Mouse (Mus musculus) liver, embryonic 14.5 days (tissue): ENCODE data around the gene C130032M10Rik.

ENCODE experiments used
- CTCF ChIP-seq: IDR thresholded peaks from 2 replicates; pipeline ENCODE4 v1.5.1; 2016; ENCODE audit warnings: antibody characterized with exemption, low read depth, control low read depth
- EP300 ChIP-seq: IDR thresholded peaks from 2 replicates; pipeline ENCODE4 v1.6.1; 2016; ENCODE audit warnings: antibody characterized with exemption, low read depth

DNA sequence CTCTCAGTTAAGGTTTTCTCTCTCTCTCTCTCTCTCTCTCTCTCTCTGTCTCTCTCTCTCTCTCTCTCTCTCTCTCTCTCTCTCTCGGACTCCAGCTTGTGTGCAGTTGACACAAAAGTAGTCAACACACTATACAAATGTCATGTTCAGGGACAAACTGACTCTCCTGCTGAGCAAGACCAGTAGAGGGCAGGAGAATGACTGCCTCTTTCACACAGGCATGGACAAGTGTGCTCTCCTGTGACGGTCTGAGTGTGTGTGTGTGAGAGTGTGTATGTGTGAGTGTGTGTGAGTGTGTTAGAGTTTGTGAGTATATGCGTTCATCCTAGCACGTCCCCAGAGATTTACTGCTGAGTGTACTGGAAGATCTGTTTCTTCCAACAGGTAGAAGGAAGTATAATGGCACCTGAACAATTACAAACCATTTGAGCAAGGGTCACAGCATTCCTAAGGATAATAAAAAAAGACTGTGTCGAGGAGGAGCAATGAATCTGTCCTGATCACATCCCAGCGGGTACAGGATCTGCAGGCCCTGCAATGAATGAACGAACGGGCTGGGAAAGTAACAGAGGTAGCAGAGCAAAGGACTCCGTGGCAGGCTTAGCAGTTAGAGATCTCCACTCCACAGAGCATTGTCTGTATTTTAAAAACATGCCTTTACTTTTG lies 3.4 kb downstream of the C130032M10Rik start:
- TF ChIP-seq CTCF: peak; percentile 47
- no peak for TF ChIP-seq EP300
